Mouse (Mus musculus): ENCODE results near the gene Slc25a19. TPM values are rescaled to one million over a fixed set of nuclear protein-coding genes. Genes with fewer than 3 reads are reported as not detected.

Gene Slc25a19
- polyA plus RNA-seq, 1 experiment from 2014 or later: 56.1 TPM

DNA sequence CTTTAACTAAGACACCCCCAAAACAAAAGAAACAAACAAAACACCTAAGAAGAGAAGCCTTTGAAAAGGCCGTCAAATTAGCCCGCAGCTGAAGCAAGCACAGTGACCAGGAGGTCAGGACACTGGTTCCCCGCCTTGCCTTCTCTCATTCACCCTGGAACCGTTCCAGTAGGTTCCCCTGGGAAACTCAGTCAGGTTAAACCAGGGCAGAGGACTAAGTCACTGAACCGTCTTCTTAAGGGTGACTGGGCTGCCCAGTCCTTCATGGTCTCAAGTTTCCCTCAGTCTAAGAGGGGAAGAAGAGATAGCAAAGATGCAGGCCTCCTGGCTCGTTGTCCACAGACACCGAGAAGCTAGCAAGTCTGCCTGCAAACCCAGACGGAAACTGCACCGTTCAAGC lies 2.2 kb downstream of the Slc25a19 start:
- peak overlapping the region; percentile 12; the same call in 1 of the 2 replicates for H3K4me3 ChIP-seq (ENCODE audit: low read length)
- H3K9me3 ChIP-seq (ENCODE audit: low read length): no peaks in the 10 kb centered on the region
- H3K4me1 ChIP-seq (ENCODE audit: insufficient read depth, low read length): peaks cover 18% of the 10 kb centered on the region
- peak; percentile 14; the same call in 1 of the 2 replicates for ATAC-seq (ENCODE audit: low FRiP score, low TSS enrichment)
- peak overlapping the region; percentile 85 for H3K27ac ChIP-seq (ENCODE audit: low read length)
- 0 out of 2 replicates have a peak overlapping the region, but pooled peaks have one; percentile 2 for H3K9ac ChIP-seq (replicated peaks; ENCODE audit: low read length)
- H3K36me3 ChIP-seq (ENCODE audit: insufficient read depth, low read length): peaks cover 18% of the 10 kb centered on the region
- 28% methylated on average over 9 of the region's 9 CpGs for WGBS
- H3K27me3 ChIP-seq (ENCODE audit: insufficient read depth, low read length): no peaks in the 10 kb centered on the region
- H3K4me2 ChIP-seq (replicated peaks; ENCODE audit: low read depth, low read length): peak overlapping the region; percentile 87

DNA sequence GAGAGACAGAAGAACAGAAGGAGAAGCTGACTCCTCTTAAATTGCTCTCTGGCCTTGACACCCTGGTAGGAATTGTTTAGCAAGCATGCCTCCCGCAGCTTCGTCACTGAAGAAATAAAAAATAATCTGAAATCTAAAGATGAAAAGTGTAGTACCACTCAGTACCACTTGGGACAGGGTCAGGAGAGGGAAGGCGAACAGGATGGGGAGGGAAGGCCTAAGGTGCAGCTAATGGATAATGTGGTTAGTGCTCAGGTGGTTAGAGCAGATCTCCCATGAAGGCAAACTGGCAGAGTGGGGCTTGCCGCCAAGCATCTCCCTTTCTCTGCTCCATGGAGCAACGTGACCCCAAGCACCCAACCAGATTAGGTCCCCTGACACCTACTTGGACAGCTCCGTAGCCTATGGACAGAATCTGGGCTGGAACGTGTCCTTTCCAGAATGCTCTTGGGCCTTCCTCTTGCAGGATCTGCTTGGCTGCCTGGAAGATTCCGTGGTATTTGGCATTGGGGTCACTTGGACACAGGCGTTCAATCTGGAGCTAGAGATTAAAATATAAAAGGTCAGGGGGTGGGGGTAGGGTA lies 4.5 kb downstream of the Slc25a19 start:
- no peak for ATAC-seq (ENCODE audit: low FRiP score, low TSS enrichment)
- Histone ChIP-seq H3K9me3 (ENCODE audit: low read length) (no peaks in the 10 kb centered on the region), H3K27ac (ENCODE audit: low read length) (no peak overlapping the region), H3K4me3 (ENCODE audit: low read length) (no peak overlapping the region), H3K9ac (replicated peaks; ENCODE audit: low read length) (no peak overlapping the region), H3K36me3 (ENCODE audit: insufficient read depth, low read length) (peaks cover 30% of the 10 kb centered on the region), H3K4me2 (replicated peaks; ENCODE audit: low read depth, low read length) (no peak overlapping the region), H3K4me1 (ENCODE audit: insufficient read depth, low read length) (peaks cover 16% of the 10 kb centered on the region), H3K27me3 (ENCODE audit: insufficient read depth, low read length) (no peaks in the 10 kb centered on the region)
- WGBS: 76% methylated on average over 9 of the region's 9 CpGs

DNA sequence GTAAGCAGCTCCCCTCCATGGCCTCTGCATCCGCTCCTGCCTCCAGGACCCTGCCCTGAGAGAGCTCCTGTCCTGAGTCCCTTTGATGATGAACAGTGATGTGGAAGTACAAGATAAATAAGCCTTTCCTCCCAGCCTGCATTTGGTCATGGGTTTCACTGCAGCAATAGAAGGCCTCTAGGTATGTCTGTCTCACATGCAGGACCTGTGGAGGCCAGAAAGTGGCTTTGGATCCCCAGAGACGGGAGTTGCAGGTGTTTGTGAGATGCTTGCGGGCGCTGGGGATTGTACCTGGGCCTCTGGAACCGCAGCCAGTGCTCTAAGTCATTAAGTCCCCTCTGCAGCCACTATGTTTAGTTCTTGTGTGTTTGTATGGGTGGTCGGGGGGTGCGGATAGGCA lies 8.1 kb downstream of the Slc25a19 start:
- Histone ChIP-seq H3K9me3 (ENCODE audit: low read length) (no peaks in the 10 kb centered on the region), H3K9ac (replicated peaks; ENCODE audit: low read length) (no peak overlapping the region), H3K4me3 (ENCODE audit: low read length) (no peak overlapping the region), H3K27me3 (ENCODE audit: insufficient read depth, low read length) (no peaks in the 10 kb centered on the region), H3K4me1 (ENCODE audit: insufficient read depth, low read length) (peaks cover 9% of the 10 kb centered on the region; the same call in 1 of the 2 replicates), H3K4me2 (replicated peaks; ENCODE audit: low read depth, low read length) (no peak overlapping the region), H3K36me3 (ENCODE audit: insufficient read depth, low read length) (peaks cover 34% of the 10 kb centered on the region), H3K27ac (ENCODE audit: low read length) (no peak overlapping the region)
- no peak for ATAC-seq (ENCODE audit: low FRiP score, low TSS enrichment)
- 97% methylated on average over 7 of the region's 7 CpGs for WGBS

DNA sequence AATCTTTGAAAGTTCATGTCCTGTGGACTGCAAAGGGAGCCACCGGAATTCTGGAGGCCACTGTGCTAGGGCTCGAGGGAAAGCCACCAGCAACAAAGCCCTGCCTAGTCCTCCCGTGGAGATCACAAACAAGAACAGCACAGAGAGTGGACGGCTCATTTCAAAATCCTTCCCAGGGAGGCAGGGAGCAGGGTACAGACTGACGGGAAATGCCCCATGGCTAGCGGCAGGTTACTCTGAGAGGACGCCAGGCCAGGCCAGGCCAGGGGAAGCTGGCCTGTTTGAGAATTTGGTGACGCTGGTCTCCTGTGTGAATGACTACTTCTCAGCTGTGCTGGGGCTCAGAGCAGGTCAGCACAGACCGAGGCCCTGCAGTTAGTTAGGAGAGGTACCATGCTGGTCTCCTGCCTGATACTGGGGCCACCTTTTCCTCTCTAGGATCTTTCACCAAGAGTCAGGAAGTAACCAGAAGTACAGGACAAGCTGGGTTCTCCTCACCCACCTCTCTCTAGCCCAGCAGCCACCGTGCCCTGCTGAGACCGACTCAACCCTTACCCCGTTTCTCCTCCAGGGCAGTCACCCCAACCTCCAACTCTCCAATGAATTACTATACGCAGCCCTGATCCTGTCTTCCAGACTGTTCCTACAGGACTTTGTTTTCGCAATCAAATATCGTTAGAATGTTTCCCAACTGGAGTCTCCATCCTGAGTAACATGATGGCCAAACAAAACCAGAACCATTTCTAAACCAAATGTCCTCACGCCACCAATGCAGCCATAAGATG lies 9.2 kb downstream of the Slc25a19 start:
- no peak for ATAC-seq (ENCODE audit: low FRiP score, low TSS enrichment)
- 89% methylated on average over 16 of the region's 16 CpGs for WGBS

DNA sequence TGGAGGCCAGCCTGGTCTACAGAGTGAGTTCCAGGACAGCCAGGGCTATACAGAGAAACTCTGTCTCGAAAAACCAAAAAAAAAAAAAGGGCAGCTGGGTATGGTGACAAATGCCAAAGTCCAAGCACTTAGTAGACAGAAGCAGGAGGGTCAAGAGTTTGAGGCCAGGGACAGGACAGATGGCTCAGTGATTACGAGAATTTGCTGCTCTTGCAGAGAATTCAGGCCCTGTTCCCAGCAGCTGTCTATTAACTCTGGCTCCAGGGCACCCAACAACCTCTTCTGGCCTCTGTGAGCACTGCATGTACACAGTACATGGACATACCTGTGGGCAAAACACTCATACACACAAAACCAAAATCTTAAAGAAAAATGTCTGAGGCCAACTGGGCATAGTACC lies 10.1 kb downstream of the Slc25a19 start:
- Histone ChIP-seq H3K9me3 (ENCODE audit: low read length) (no peaks in the 10 kb centered on the region), H3K4me2 (replicated peaks; ENCODE audit: low read depth, low read length) (no peak overlapping the region), H3K4me1 (ENCODE audit: insufficient read depth, low read length) (peaks cover 28% of the 10 kb centered on the region), H3K27me3 (ENCODE audit: insufficient read depth, low read length) (no peaks in the 10 kb centered on the region), H3K4me3 (ENCODE audit: low read length) (no peak overlapping the region), H3K36me3 (ENCODE audit: insufficient read depth, low read length) (peaks cover 33% of the 10 kb centered on the region), H3K9ac (replicated peaks; ENCODE audit: low read length) (no peak overlapping the region), H3K27ac (ENCODE audit: low read length) (no peak overlapping the region)
- ATAC-seq (ENCODE audit: low FRiP score, low TSS enrichment): no peak
- 89% methylated on average over 2 of the region's 2 CpGs for WGBS

More for the DNA sequence above, 9.2 kb downstream of the Slc25a19 start:
- H3K27ac ChIP-seq (ENCODE audit: low read length): no peak overlapping the region
- H3K27me3 ChIP-seq (ENCODE audit: insufficient read depth, low read length): no peaks in the 10 kb centered on the region
- peaks cover 19% of the 10 kb centered on the region for H3K4me1 ChIP-seq (ENCODE audit: insufficient read depth, low read length)
- H3K9me3 ChIP-seq (ENCODE audit: low read length): no peaks in the 10 kb centered on the region
- no peak overlapping the region for H3K4me2 ChIP-seq (replicated peaks; ENCODE audit: low read depth, low read length)
- H3K36me3 ChIP-seq (ENCODE audit: insufficient read depth, low read length): peaks cover 34% of the 10 kb centered on the region
- no peak overlapping the region for H3K9ac ChIP-seq (replicated peaks; ENCODE audit: low read length)
- no peak overlapping the region for H3K4me3 ChIP-seq (ENCODE audit: low read length)

DNA sequence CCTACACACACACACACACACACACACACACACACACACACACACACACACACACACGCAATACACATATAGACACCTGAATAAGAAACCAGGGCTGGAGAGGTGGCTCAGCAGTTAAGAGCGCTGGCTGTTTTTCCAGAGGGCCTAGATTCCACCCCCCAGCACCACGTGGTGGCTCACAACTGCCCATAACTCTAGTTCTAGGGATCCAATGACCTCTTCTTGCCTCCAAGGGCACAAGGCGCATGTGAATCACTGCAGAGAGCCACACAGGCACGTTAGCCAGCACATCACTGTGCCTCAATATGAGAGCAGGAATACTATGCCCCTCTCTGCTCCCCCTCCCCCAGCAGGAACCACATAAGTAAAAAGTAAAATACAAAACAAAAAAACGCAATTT lies 11.2 kb downstream of the Slc25a19 start:
- WGBS: 80% methylated on average over 6 of the region's 6 CpGs
- peaks cover 22% of the 10 kb centered on the region for H3K36me3 ChIP-seq (ENCODE audit: insufficient read depth, low read length)
- H3K9ac ChIP-seq (replicated peaks; ENCODE audit: low read length): no peak overlapping the region
- H3K4me2 ChIP-seq (replicated peaks; ENCODE audit: low read depth, low read length): no peak overlapping the region
- no peak overlapping the region for H3K27ac ChIP-seq (ENCODE audit: low read length)
- H3K4me3 ChIP-seq (ENCODE audit: low read length): no peak overlapping the region
- ATAC-seq (ENCODE audit: low FRiP score, low TSS enrichment): no peak
- no peaks in the 10 kb centered on the region for H3K9me3 ChIP-seq (ENCODE audit: low read length)
- peaks cover 31% of the 10 kb centered on the region for H3K4me1 ChIP-seq (ENCODE audit: insufficient read depth, low read length)
- no peaks in the 10 kb centered on the region for H3K27me3 ChIP-seq (ENCODE audit: insufficient read depth, low read length)

DNA sequence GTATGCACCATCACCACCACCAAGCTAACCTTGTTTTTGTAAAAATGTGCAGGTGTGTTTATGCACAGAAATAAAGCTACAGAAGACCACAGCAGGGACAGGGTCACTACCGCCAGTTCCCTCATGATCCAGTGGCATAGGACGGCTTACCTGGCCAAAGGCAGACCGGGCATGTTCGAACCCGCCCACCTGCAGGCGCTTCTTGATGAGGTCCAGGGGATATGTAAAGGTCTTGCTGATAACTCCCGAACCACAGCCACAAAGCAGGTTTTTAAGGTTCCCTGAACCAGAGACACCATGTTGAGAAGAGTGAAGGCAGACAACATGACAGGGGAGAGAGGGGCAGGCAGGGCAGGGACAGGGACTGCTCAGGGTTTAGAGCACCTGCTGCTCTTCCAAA lies 11.7 kb downstream of the Slc25a19 start:
- H3K4me2 ChIP-seq (replicated peaks; ENCODE audit: low read depth, low read length): no peak overlapping the region
- H3K36me3 ChIP-seq (ENCODE audit: insufficient read depth, low read length): peaks cover 20% of the 10 kb centered on the region
- no peaks in the 10 kb centered on the region for H3K9me3 ChIP-seq (ENCODE audit: low read length)
- ATAC-seq (ENCODE audit: low FRiP score, low TSS enrichment): no peak
- WGBS: 91% methylated on average over 7 of the region's 7 CpGs
- H3K27me3 ChIP-seq (ENCODE audit: insufficient read depth, low read length): no peaks in the 10 kb centered on the region
- H3K4me1 ChIP-seq (ENCODE audit: insufficient read depth, low read length): peaks cover 37% of the 10 kb centered on the region
- no peak overlapping the region for H3K27ac ChIP-seq (ENCODE audit: low read length)
- no peak overlapping the region for H3K4me3 ChIP-seq (ENCODE audit: low read length)
- no peak overlapping the region for H3K9ac ChIP-seq (replicated peaks; ENCODE audit: low read length)

DNA sequence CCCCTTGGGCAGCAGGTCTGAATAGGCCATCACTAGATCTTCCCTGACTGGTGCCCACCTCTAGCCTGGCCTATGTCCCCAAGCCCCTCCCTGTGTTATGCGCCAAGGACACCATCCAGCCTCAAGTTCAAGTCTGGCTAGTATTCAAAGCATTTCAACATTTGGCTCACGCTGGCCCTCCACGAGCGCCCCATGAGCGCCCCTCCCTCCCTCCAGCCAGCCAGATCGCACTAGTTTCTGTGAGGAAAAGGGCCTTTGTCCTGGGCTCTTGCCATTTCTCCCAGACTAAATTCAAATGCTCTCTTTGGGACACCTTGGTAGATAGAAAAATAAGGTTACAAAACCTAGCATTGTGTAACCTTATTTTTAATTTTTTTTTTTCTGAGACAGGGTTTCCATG lies 12.2 kb downstream of the Slc25a19 start:
- H3K4me1 ChIP-seq (ENCODE audit: insufficient read depth, low read length): peaks cover 41% of the 10 kb centered on the region
- peaks cover 16% of the 10 kb centered on the region for H3K36me3 ChIP-seq (ENCODE audit: insufficient read depth, low read length)
- no peak for ATAC-seq (ENCODE audit: low FRiP score, low TSS enrichment)
- no peaks in the 10 kb centered on the region for H3K9me3 ChIP-seq (ENCODE audit: low read length)
- H3K27ac ChIP-seq (ENCODE audit: low read length): peak overlapping the region; percentile 45; the same call in 1 of the 2 replicates
- no peak overlapping the region for H3K4me3 ChIP-seq (ENCODE audit: low read length)
- no peak overlapping the region for H3K4me2 ChIP-seq (replicated peaks; ENCODE audit: low read depth, low read length)
- WGBS: 92% methylated on average over 6 of the region's 6 CpGs
- no peaks in the 10 kb centered on the region for H3K27me3 ChIP-seq (ENCODE audit: insufficient read depth, low read length)
- no peak overlapping the region for H3K9ac ChIP-seq (replicated peaks; ENCODE audit: low read length)

DNA sequence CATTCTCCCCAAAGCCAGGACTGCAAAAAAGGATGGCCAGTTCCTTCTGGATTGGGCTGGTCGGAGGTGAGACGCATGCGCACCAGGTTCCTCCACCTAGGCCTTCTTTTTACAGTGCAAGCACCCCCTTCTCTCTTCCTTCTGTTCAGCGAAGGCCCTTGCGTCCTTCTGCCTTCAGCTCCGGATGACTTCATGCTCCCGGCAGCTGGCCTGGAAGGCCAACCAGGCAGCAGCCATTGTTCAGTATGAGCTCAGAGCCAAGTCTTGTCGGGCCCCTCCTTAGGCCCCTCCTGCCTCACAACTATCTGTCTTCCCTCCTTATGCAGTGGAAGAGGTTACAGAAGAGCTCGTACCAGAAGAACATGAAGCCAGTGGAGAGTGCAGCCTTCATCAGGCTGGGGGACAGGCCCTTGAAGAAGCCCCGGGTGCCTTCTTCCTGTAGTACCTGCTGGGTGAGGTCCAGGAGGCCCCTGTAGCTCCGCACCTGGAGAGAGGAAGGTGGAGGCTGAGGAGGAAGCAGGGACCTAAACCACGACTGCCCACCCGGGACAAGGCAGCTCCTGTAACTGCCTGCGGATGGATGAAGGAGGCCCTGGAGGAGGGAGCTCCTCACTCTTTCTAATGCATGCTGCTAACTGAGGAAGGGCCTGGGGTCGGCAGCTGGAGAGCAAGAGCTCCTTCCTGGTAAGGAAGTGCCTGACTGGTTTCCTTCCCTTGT lies 12.8 kb downstream of the Slc25a19 start:
- Histone ChIP-seq H3K4me3 (ENCODE audit: low read length) (no peak overlapping the region), H3K4me1 (ENCODE audit: insufficient read depth, low read length) (peaks cover 41% of the 10 kb centered on the region), H3K9ac (replicated peaks; ENCODE audit: low read length) (0 out of 2 replicates have a peak overlapping the region, but pooled peaks have one; percentile 31), H3K36me3 (ENCODE audit: insufficient read depth, low read length) (peaks cover 11% of the 10 kb centered on the region), H3K4me2 (replicated peaks; ENCODE audit: low read depth, low read length) (no peak overlapping the region), H3K9me3 (ENCODE audit: low read length) (no peaks in the 10 kb centered on the region), H3K27me3 (ENCODE audit: insufficient read depth, low read length) (no peaks in the 10 kb centered on the region), H3K27ac (ENCODE audit: low read length) (peak overlapping the region; percentile 45)
- ATAC-seq (ENCODE audit: low FRiP score, low TSS enrichment): no peak
- 69% methylated on average over 15 of the region's 15 CpGs for WGBS

All from kidney, embryonic 16.5 days (tissue).